Mouse (Mus musculus) limb, embryonic 14.5 days (tissue): ENCODE measurements at regions not wholly inside any gene's neighbourhood (a gene's known extent, or its start where the extent isn't known, plus 50 kb on each side); places are given as distances from the start of the nearest gene placed in this dataset.

ENCODE experiments used
- ATAC-seq: fragments of 200-750 bp; cut with Nextera tagmentation; 2 replicates; pipeline ENCODE4 v1.8.0; 2017; ENCODE audit warnings: low read depth, moderate number of reproducible peaks, moderate TSS enrichment; ENCODE audit not compliant: low FRiP score
- DNase-seq: peaks from one replicate; pipeline ENCODE4 v3.0.0-alpha.2; 2015; ENCODE audit warnings: low spot score
- H3K27ac ChIP-seq: fragments of 300-500 bp; sonication (generic); replicated peaks from 2 replicates; pipeline ENCODE4 v1.5.1; 2014; ENCODE audit warnings: low read depth, mild to moderate bottlenecking, low read length, moderate library complexity, mixed read lengths
- H3K27me3 ChIP-seq: fragments of 300-500 bp; sonication (generic); 2 replicates; pipeline ENCODE4 v1.6.1; 2014; ENCODE audit warnings: low read length, mixed read lengths; ENCODE audit not compliant: control insufficient read depth, insufficient read depth
- H3K36me3 ChIP-seq: fragments of 300-500 bp; sonication (generic); 2 replicates; pipeline ENCODE4 v1.6.1; 2014; ENCODE audit warnings: mild to moderate bottlenecking, low read length, moderate library complexity, mixed read lengths; ENCODE audit not compliant: control insufficient read depth, insufficient read depth
- H3K4me1 ChIP-seq: fragments of 300-500 bp; sonication (generic); 2 replicates; pipeline ENCODE4 v1.6.1; 2014; ENCODE audit warnings: antibody characterized with exemption, low read length, mixed read lengths; ENCODE audit not compliant: control insufficient read depth, insufficient read depth
- H3K4me2 ChIP-seq: fragments of 300-500 bp; sonication (generic); replicated peaks from 2 replicates; pipeline ENCODE4 v1.6.1; 2014; ENCODE audit warnings: low read depth, mild to moderate bottlenecking, low read length, moderate library complexity; ENCODE audit not compliant: severe bottlenecking
- H3K4me3 ChIP-seq: fragments of 300-500 bp; sonication (generic); replicated peaks from 2 replicates; pipeline ENCODE4 v1.5.1; 2014; ENCODE audit warnings: low read length
- H3K9ac ChIP-seq: fragments of 300-500 bp; sonication (generic); 2 replicates; pipeline ENCODE4 v1.6.1; 2014; ENCODE audit warnings: mild to moderate bottlenecking, low read depth, low read length, moderate library complexity; ENCODE audit not compliant: severe bottlenecking
- H3K9me3 ChIP-seq: fragments of 300-500 bp; sonication (generic); 2 replicates; pipeline ENCODE4 v1.6.1; 2016; ENCODE audit warnings: low read length; ENCODE audit not compliant: control insufficient read depth
- POLR2A ChIP-seq: fragments of 200-500 bp; IDR thresholded peaks from 2 replicates; pipeline ENCODE4 v1.8.0; 2012; ENCODE audit warnings: inconsistent platforms, mild to moderate bottlenecking, moderate library complexity, borderline replicate concordance; ENCODE audit not compliant: insufficient read depth, insufficient read length; ENCODE audit errors: extremely low read depth
- WGBS: fragments of 180-500 bp; shearing (Covaris S2); extraction: QIAGEN DNeasy Blood & Tissue Kit; methylation state at CpG from one replicate; pipeline ENCODE4 v1.1.7; 2014; 5-methylcytosine and 5-hydroxymethylcytosine counted together

GRCm38 (mm10) chr10:122291611-122292010 is 156.7 kb upstream of the Avpr1a start:
- Histone ChIP-seq H3K4me3 (no peak overlapping the region), H3K27me3 (no peaks in the 10 kb centered on the region), H3K4me1 (no peaks in the 10 kb centered on the region), H3K4me2 (no peak overlapping the region), H3K9ac (no peak overlapping the region), H3K9me3 (no peaks in the 10 kb centered on the region), H3K36me3 (no peaks in the 10 kb centered on the region), H3K27ac (no peak overlapping the region)
- TF ChIP-seq POLR2A, result no peak
- DNase-seq (no peak), ATAC-seq (no peak)
- 85% methylated on average over 2 of the region's 2 CpGs for WGBS

GRCm38 (mm10) chr10:122291091-122291490 is 157.2 kb upstream of the Avpr1a start:
- DNase-seq (peak; percentile 24), ATAC-seq (no peak)
- no peak overlapping the region for H3K27ac ChIP-seq
- no peaks in the 10 kb centered on the region for H3K36me3 ChIP-seq
- H3K4me3 ChIP-seq, result no peak overlapping the region
- H3K9ac ChIP-seq, result no peak overlapping the region
- H3K4me1 ChIP-seq, result no peaks in the 10 kb centered on the region
- no peaks in the 10 kb centered on the region for H3K9me3 ChIP-seq
- H3K27me3 ChIP-seq, result no peaks in the 10 kb centered on the region
- no peak overlapping the region for H3K4me2 ChIP-seq
- 68% methylated on average over 5 of the region's 5 CpGs for WGBS
- TF ChIP-seq POLR2A, result no peak

- Histone ChIP-seq H3K9me3 (no peaks in the 10 kb centered on the region), H3K36me3 (no peaks in the 10 kb centered on the region), H3K4me3 (no peak overlapping the region), H3K9ac (no peak overlapping the region), H3K4me1 (no peaks in the 10 kb centered on the region), H3K27ac (no peak overlapping the region), H3K27me3 (no peaks in the 10 kb centered on the region), H3K4me2 (no peak overlapping the region)
- 56% methylated on average over 1 of the region's 1 CpGs for WGBS
- DNase-seq (no peak), ATAC-seq (no peak)
- TF ChIP-seq POLR2A, result no peak
Measured at GRCm38 (mm10) chr10:122274885-122275284, 173.4 kb upstream of the Avpr1a start.

- Histone ChIP-seq H3K36me3 (no peaks in the 10 kb centered on the region), H3K4me2 (no peak overlapping the region), H3K9ac (no peak overlapping the region), H3K27ac (no peak overlapping the region), H3K4me3 (no peak overlapping the region), H3K27me3 (no peaks in the 10 kb centered on the region), H3K9me3 (no peaks in the 10 kb centered on the region), H3K4me1 (no peaks in the 10 kb centered on the region)
- DNase-seq (no peak), ATAC-seq (no peak)
- TF ChIP-seq POLR2A, result no peak
- 74% methylated on average over 3 of the region's 3 CpGs for WGBS
Measured at GRCm38 (mm10) chr10:122274181-122274580, 174.1 kb upstream of the Avpr1a start.

GRCm38 (mm10) chr10:122264070-122264469 is 166.9 kb upstream of the Rxylt1 start:
- H3K27me3 ChIP-seq, result no peaks in the 10 kb centered on the region
- TF ChIP-seq POLR2A, result no peak
- H3K4me2 ChIP-seq, result no peak overlapping the region
- no peak overlapping the region for H3K4me3 ChIP-seq
- ATAC-seq (no peak), DNase-seq (no peak)
- 65% methylated on average over 1 of the region's 1 CpGs for WGBS
- no peak overlapping the region for H3K9ac ChIP-seq
- H3K4me1 ChIP-seq, result no peaks in the 10 kb centered on the region
- no peaks in the 10 kb centered on the region for H3K9me3 ChIP-seq
- no peaks in the 10 kb centered on the region for H3K36me3 ChIP-seq
- no peak overlapping the region for H3K27ac ChIP-seq

GRCm38 (mm10) chr10:122259354-122259753 is 162.2 kb upstream of the Rxylt1 start:
- 50% methylated on average over 4 of the region's 4 CpGs for WGBS
- DNase-seq (no peak), ATAC-seq (no peak)
- no peaks in the 10 kb centered on the region for H3K4me1 ChIP-seq
- H3K4me2 ChIP-seq, result no peak overlapping the region
- H3K4me3 ChIP-seq, result no peak overlapping the region
- no peaks in the 10 kb centered on the region for H3K9me3 ChIP-seq
- H3K9ac ChIP-seq, result no peak overlapping the region
- H3K36me3 ChIP-seq, result no peaks in the 10 kb centered on the region
- no peaks in the 10 kb centered on the region for H3K27me3 ChIP-seq
- no peak overlapping the region for H3K27ac ChIP-seq
- TF ChIP-seq POLR2A, result no peak
